Mouse (Mus musculus) ES-E14 (cell line): ENCODE results near the gene Prap1.

ENCODE experiments used
- CHD2 ChIP-seq: IDR thresholded peaks from 2 replicates; pipeline ENCODE4 v1.6.1; 2014; ENCODE audit warnings: mild to moderate bottlenecking, low read depth, low read length, inconsistent platforms
- HCFC1 ChIP-seq: IDR thresholded peaks from 2 replicates; pipeline ENCODE4 v1.6.1; 2012; ENCODE audit warnings: low read length, inconsistent platforms, borderline replicate concordance; ENCODE audit not compliant: insufficient read depth
- ZC3H11A ChIP-seq: IDR thresholded peaks from 2 replicates; pipeline ENCODE4 v1.6.1; 2012; ENCODE audit warnings: low read depth, mild to moderate bottlenecking, inconsistent platforms, low read length, borderline replicate concordance
- ZNF384 ChIP-seq: IDR thresholded peaks from 2 replicates; pipeline ENCODE4 v1.6.1; 2012; ENCODE audit warnings: low read depth, low read length, inconsistent platforms

DNA sequence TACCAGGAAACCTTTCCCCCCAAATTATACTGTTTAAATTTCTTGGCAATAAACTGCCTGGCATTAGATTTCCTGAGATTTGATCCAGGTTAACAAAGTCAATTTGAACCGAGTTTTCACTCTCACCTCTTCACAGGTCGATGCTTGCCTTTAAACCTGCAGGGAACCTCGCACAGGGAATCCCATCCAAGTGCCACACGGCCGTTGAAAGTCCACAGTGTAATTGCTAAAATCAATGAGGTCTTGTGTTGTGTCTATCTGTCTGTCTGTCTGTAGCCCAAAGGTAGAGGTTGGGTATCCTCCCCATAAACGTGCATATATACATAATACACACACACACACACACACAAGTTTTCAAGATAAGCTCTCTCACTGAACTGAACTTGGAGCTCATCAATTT lies 25.8 kb upstream of the Prap1 start:
- no peak for TF ChIP-seq ZC3H11A
- no peak for TF ChIP-seq CHD2
- TF ChIP-seq ZNF384, result no peak
- no peak for TF ChIP-seq HCFC1
